28 mouse cellular contexts compared by ENCODE assay signal in genomic region chr9:32142834-32143233, GRCm38 (mm10). TPM values are rescaled to one million over a fixed set of nuclear protein-coding genes. Genes with fewer than 3 reads are reported as not detected.
DNase-seq lines count a peak whose midpoint lies in the region; ATAC-seq and TF ChIP-seq lines count a peak whose summit lies in the region.
"Had no signal": no experiment of that assay in that cellular context is flagged by ENCODE, and none has a peak within 500 bp of the region (broad histone marks: within the 10 kb centered on the region; RNA-seq: fewer than 3 reads in every experiment).

No protein-coding gene starts in this region.

- DNase-seq in heart, postnatal 4 days = no peak
- DNase-seq in kidney, postnatal 0 days (ENCODE audit: low spot score) = peak; percentile 41
- DNase-seq in kidney, adult 11 months = no peak
- DNase-seq in urinary bladder, postnatal 14 days (ENCODE audit: low spot score) = peak; percentile 46
- no peak for DNase-seq in urinary bladder, postnatal 10 days (ENCODE audit: low spot score)
- DNase-seq: adrenal gland, postnatal 14 days; cerebellum, adult 11 months; cerebellum, adult 9-11 months; forebrain, postnatal 0 days; gastrocnemius, postnatal 10 days; heart, postnatal 14 days; kidney, adult 8-10 months; kidney, postnatal 4 days; lung, adult 18-20 months; lung, postnatal 36 days; right cerebral cortex, postnatal 4 days; thymus, postnatal 4 days had no signal

- TF ChIP-seq CTCF in kidney, postnatal 0 days (IDR thresholded peaks at IDR 0.05; ENCODE audit: low read depth) = no peak

- H3K4me1 ChIP-seq in heart, embryonic 12.5 days (replicated peaks) = peaks cover 33% of the 10 kb centered on the region
- no peaks in the 10 kb centered on the region for H3K4me1 ChIP-seq in kidney, postnatal 0 days (replicated peaks; ENCODE audit: insufficient read depth, low read length)
- H3K4me1 ChIP-seq in forebrain, embryonic 13.5 days = peaks cover 13% of the 10 kb centered on the region
- H3K4me1 ChIP-seq: intestine, embryonic 15.5 days; liver, embryonic 12.5 days had no signal

- H3K9me3 ChIP-seq in heart, embryonic 12.5 days (replicated peaks) = no peaks in the 10 kb centered on the region
- no peaks in the 10 kb centered on the region for H3K9me3 ChIP-seq in kidney, postnatal 0 days (replicated peaks; ENCODE audit: low read length)
- no peaks in the 10 kb centered on the region for H3K9me3 ChIP-seq in forebrain, embryonic 13.5 days (replicated peaks)
- H3K9me3 ChIP-seq: hindbrain, embryonic 12.5 days; intestine, embryonic 15.5 days; limb, embryonic 13.5 days; liver, embryonic 12.5 days; midbrain, embryonic 13.5 days; neural tube, embryonic 13.5 days had no signal

- no peak overlapping the region for H3K4me3 ChIP-seq in heart, embryonic 12.5 days
- no peak overlapping the region for H3K4me3 ChIP-seq in kidney, postnatal 0 days (replicated peaks; ENCODE audit: low read depth, low read length)
- no peak overlapping the region for H3K4me3 ChIP-seq in forebrain, embryonic 13.5 days
- H3K4me3 ChIP-seq: erythroblast, embryonic 14.5 days; hindbrain, embryonic 12.5 days; intestine, embryonic 15.5 days; limb, embryonic 13.5 days; liver, embryonic 12.5 days; midbrain, embryonic 13.5 days; neural tube, embryonic 13.5 days had no signal

- 42% methylated on average over 3 of the region's 3 CpGs for WGBS in heart, embryonic 12.5 days
- 20% methylated on average over 3 of the region's 3 CpGs for WGBS in kidney, postnatal 0 days
- 80% methylated on average over 3 of the region's 3 CpGs for WGBS in forebrain, embryonic 13.5 days

- H3K27ac ChIP-seq in heart, embryonic 12.5 days (ENCODE audit: poor library complexity, severe bottlenecking) = 0 out of 2 replicates have a peak overlapping the region, but pooled peaks have one; percentile 29
- H3K27ac ChIP-seq in kidney, postnatal 0 days = no peak overlapping the region
- no peak overlapping the region for H3K27ac ChIP-seq in forebrain, embryonic 13.5 days
- H3K27ac ChIP-seq: hindbrain, embryonic 12.5 days; hindbrain, postnatal 0 days; intestine, embryonic 15.5 days; limb, embryonic 13.5 days; liver, embryonic 12.5 days; midbrain, embryonic 13.5 days; neural tube, embryonic 13.5 days had no signal

- no peaks in the 10 kb centered on the region for H3K27me3 ChIP-seq in heart, embryonic 12.5 days (replicated peaks)
- no peaks in the 10 kb centered on the region for H3K27me3 ChIP-seq in kidney, postnatal 0 days (ENCODE audit: insufficient read depth, low read length)
- no peaks in the 10 kb centered on the region for H3K27me3 ChIP-seq in forebrain, embryonic 13.5 days
- H3K27me3 ChIP-seq: hindbrain, embryonic 12.5 days; intestine, embryonic 15.5 days; limb, embryonic 13.5 days; liver, embryonic 12.5 days; midbrain, embryonic 13.5 days; neural tube, embryonic 13.5 days had no signal

- H3K36me3 ChIP-seq in heart, embryonic 12.5 days = no peaks in the 10 kb centered on the region
- H3K36me3 ChIP-seq in kidney, postnatal 0 days (ENCODE audit: insufficient read depth, low read length) = no peaks in the 10 kb centered on the region
- H3K36me3 ChIP-seq in forebrain, embryonic 13.5 days (ENCODE audit: poor library complexity, severe bottlenecking) = no peaks in the 10 kb centered on the region
- H3K36me3 ChIP-seq: hindbrain, embryonic 12.5 days; intestine, embryonic 15.5 days; limb, embryonic 13.5 days; liver, embryonic 12.5 days; midbrain, embryonic 13.5 days; neural tube, embryonic 13.5 days had no signal

- no peak overlapping the region for H3K9ac ChIP-seq in heart, embryonic 12.5 days
- no peak overlapping the region for H3K9ac ChIP-seq in kidney, postnatal 0 days (ENCODE audit: low read depth, low read length)
- no peak overlapping the region for H3K9ac ChIP-seq in forebrain, embryonic 13.5 days
- H3K9ac ChIP-seq: forebrain, postnatal 0 days; hindbrain, embryonic 12.5 days; intestine, embryonic 15.5 days; limb, embryonic 13.5 days; liver, embryonic 12.5 days; midbrain, embryonic 13.5 days; neural tube, embryonic 13.5 days had no signal

- no peak overlapping the region for H3K4me2 ChIP-seq in heart, embryonic 12.5 days
- no peak overlapping the region for H3K4me2 ChIP-seq in kidney, postnatal 0 days (ENCODE audit: low read length)
- no peak overlapping the region for H3K4me2 ChIP-seq in forebrain, embryonic 13.5 days
- H3K4me2 ChIP-seq: hindbrain, embryonic 12.5 days; intestine, embryonic 15.5 days; limb, embryonic 13.5 days; liver, embryonic 12.5 days; midbrain, embryonic 13.5 days; neural tube, embryonic 13.5 days had no signal

- no peak for ATAC-seq in heart, embryonic 12.5 days (ENCODE audit: insufficient number of reproducible peaks, low FRiP score)
- ATAC-seq in kidney, postnatal 0 days (replicated peaks; ENCODE audit: low FRiP score, low read depth) = 0 out of 2 replicates have a peak, but pooled peaks have one; percentile 29
- no peak for ATAC-seq in forebrain, embryonic 13.5 days
- ATAC-seq: CD4-positive, CD25-positive, alpha-beta regulatory T cell, adult 4 months; forebrain, postnatal 0 days; hindbrain, postnatal 0 days; intestine, embryonic 15.5 days; liver, embryonic 12.5 days; midbrain, embryonic 13.5 days had no signal

RNA-seq across cellular contexts. Expression of gene Arhgap32, which starts 26.9 kb away (rescaled TPM):
- 2.9 and 3.5 TPM in 2 replicates for polyA plus RNA-seq in heart, embryonic 12.5 days (2016; fragmentation: Nextera tagmentation; extraction: Ambion mirVana)
- total RNA-seq in heart, postnatal 4 days (2021) = 10 to 100 TPM; 41.0 to 43.9 TPM
- 9.4 and 10.1 TPM in 2 replicates for polyA plus RNA-seq in kidney, postnatal 0 days (2015; fragmentation: Nextera tagmentation; extraction: Ambion mirVana)
- polyA plus RNA-seq in forebrain, embryonic 13.5 days (2015; fragmentation: Nextera tagmentation; extraction: Ambion mirVana) = 7.3 and 7.5 TPM in 2 replicates
- polyA plus RNA-seq: CD4-positive, CD25-positive, alpha-beta regulatory T cell, adult 4 months; erythroblast, embryonic 14.5 days had no signal

Comparison
In these comparisons a context has a peak if more than half of its experiments do, and no peak if none do; other contexts are left out.
1. DNase-seq: peak in kidney, postnatal 0 days (single experiment) and urinary bladder, postnatal 14 days (single experiment); none in heart, postnatal 4 days (single experiment), kidney, adult 11 months (single experiment) and urinary bladder, postnatal 10 days (single experiment).